Mouse (Mus musculus) CH12F3 (cell line): ENCODE results near the gene Olfr769.
"Not testable (repeated sequence)": the region's sequence is repeated elsewhere in the genome, so short reads cannot be mapped to it uniquely, and the experiment has no call there.

ENCODE experiments used
- in situ Hi-C: fragments of 300-500 bp; cut with MboI; formaldehyde crosslinking; loops from 2 replicates; pipeline ENCODE4 v1.14.3; 2020; ENCODE audit warnings: low sequenced_read_pairs

Gene Olfr769

GRCm38 (mm10) chr10:129117761-129118160 lies at the start of gene Olfr769:
TSS of gene Olfr769 (minus strand) at chr10:129117861.
- in situ Hi-C loops: no loop called here

- in situ Hi-C loops: no loop called here
Measured at GRCm38 (mm10) chr10:129164651-129165050, 47.0 kb upstream of the Olfr769 start, which contains the start of gene Olfr771. TSS of gene Olfr771 (minus strand) at chr10:129164751.

- in situ Hi-C loops: no loop called here
Measured at GRCm38 (mm10) chr10:129138898-129139297, 21.2 kb upstream of the Olfr769 start, which contains the start of gene Olfr770. TSS of gene Olfr770 (minus strand) at chr10:129138998.

DNA sequence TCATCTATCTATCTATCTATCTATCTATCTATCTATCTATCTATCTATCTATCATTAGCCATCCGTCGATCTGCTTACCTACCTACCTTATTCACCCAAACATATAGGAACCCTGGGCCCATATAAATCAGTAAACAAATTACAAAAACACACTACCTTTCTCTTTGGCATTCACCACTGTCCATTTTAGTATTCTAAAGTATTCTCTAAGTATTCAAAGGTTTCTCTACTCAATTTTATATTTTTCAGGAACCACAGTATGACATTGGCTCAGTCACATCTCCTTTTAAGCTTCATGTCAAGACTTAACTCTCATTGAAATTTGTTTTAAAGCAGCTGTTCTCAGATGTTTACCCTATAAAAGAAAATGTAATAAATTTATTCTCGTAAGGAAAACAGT lies 2.5 kb downstream of the Olfr769 start:
- in situ Hi-C loops: no loop called here

- in situ Hi-C loops: no loop called here
Measured at GRCm38 (mm10) chr10:129101231-129101630, 16.4 kb downstream of the Olfr769 start.

DNA sequence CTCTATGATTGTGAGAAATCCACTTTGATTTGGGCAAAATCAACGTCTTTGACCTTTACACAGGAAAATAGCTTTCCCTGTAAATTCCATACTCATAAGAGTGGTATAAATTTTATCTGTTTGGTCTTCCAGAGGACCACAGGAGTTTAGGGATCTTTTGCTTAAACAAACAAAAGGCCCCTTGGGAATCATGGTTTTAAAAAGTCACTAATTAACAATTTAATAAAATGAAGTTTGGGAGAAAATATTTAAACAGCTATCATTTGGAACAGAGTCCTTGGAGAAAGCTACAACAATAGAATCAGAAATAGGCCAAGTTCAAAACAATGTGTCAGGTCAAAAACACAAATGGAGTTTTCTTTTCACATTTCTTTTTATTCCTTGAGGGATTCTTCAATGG lies 18.4 kb downstream of the Olfr769 start, which contains the start of gene Olfr768:
Gene Olfr768 (minus strand): TSS at position 101 of the 400 bp plus-strand sequence.
- in situ Hi-C loops: no loop called here

DNA sequence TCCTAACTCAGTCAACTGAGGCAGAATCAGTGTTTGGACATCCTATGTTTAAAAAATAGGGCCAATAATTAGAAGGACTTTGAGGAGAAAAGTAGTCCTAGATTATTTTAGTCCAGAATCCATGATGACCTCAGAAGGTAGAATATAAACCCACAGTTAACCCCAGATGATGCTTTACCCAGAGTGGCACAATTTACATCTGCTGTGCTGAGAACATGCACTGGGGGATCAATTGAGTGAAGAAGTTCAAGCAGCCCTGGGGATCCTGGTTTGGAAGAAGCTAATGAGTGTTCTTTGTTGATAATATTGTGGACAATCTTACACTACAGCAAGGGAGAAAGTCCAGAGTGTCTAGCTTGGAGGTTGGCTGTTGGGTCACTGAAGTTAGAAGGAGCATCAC lies 34.9 kb downstream of the Olfr769 start, which contains the start of gene Olfr767:
Gene Olfr767 (minus strand): TSS at position 101 of the 400 bp plus-strand sequence.
- in situ Hi-C loops: not testable (repeated sequence)

GRCm38 (mm10) chr10:129068877-129069276 lies 48.8 kb downstream of the Olfr769 start, which contains the start of gene Olfr766-ps1:
TSS of gene Olfr766-ps1 (minus strand) at chr10:129068977.
- in situ Hi-C loops: no loop called here
